Mouse (Mus musculus) intestine, embryonic 14.5 days (tissue): ENCODE results near the gene Kntc1. TPM values are rescaled to one million over a fixed set of nuclear protein-coding genes. Genes with fewer than 3 reads are reported as not detected.
"Not testable (repeated sequence)": the region's sequence is repeated elsewhere in the genome, so short reads cannot be mapped to it uniquely, and the experiment has no call there.

Experiments
- ATAC-seq: fragments of 200-750 bp; cut with Nextera tagmentation; replicated peaks from 2 replicates; pipeline ENCODE4 v1.8.0; 2017; ENCODE audit warnings: low read depth, moderate number of reproducible peaks, moderate TSS enrichment, moderate library complexity; ENCODE audit not compliant: low FRiP score, low TSS enrichment
- DNase-seq: peaks from one replicate; pipeline ENCODE4 v3.0.0-alpha.2; 2018; ENCODE audit warnings: low spot score
- H3K27ac ChIP-seq: fragments of 300-500 bp; sonication (generic); 2 replicates; pipeline ENCODE4 v1.5.1; 2014; ENCODE audit warnings: low read depth, mild to moderate bottlenecking, control low read depth
- H3K27me3 ChIP-seq: fragments of 300-500 bp; sonication (generic); replicated peaks from 2 replicates; pipeline ENCODE4 v1.6.1; 2014; ENCODE audit warnings: low read length, control low read depth; ENCODE audit not compliant: control insufficient read depth, insufficient read depth
- H3K36me3 ChIP-seq: fragments of 300-500 bp; sonication (generic); 2 replicates; pipeline ENCODE4 v1.6.1; 2014; ENCODE audit warnings: low read length, control low read depth; ENCODE audit not compliant: control insufficient read depth, insufficient read depth
- H3K4me1 ChIP-seq: fragments of 300-500 bp; sonication (generic); replicated peaks from 2 replicates; pipeline ENCODE4 v1.6.1; 2014; ENCODE audit warnings: low read length, control low read depth, mixed read lengths; ENCODE audit not compliant: control insufficient read depth, insufficient read depth
- H3K4me2 ChIP-seq: fragments of 300-500 bp; sonication (generic); 2 replicates; pipeline ENCODE4 v1.6.1; 2014; ENCODE audit warnings: low read length
- H3K4me3 ChIP-seq: fragments of 300-500 bp; sonication (generic); 2 replicates; pipeline ENCODE4 v1.5.1; 2014; ENCODE audit warnings: low read depth, low read length, control low read depth, mixed read lengths
- H3K9ac ChIP-seq: fragments of 300-500 bp; sonication (generic); 2 replicates; pipeline ENCODE4 v1.6.1; 2014; ENCODE audit warnings: mild to moderate bottlenecking, low read length
- H3K9me3 ChIP-seq: fragments of 300-500 bp; sonication (generic); 2 replicates; pipeline ENCODE4 v1.6.1; 2016; ENCODE audit warnings: low read length, control low read depth; ENCODE audit not compliant: control insufficient read depth
- WGBS: fragments of 180-500 bp; shearing (Covaris S2); extraction: QIAGEN DNeasy Blood & Tissue Kit; methylation state at CpG from one replicate; pipeline ENCODE4 v1.1.7; 2014; 5-methylcytosine and 5-hydroxymethylcytosine counted together
- polyA plus RNA-seq: library from polyadenylated mRNA; unstranded; fragments of >200 nt; fragmentation: Nextera tagmentation; extraction: Ambion mirVana; gene quantifications from 2 replicates; pipeline ENCODE4 v1.2.1, GENCODE M21; 2014

Gene Kntc1
- 35.2 and 35.9 TPM in 2 replicates for polyA plus RNA-seq

GRCm38 (mm10) chr5:123749065-123750064 is at the start of gene Kntc1, which contains the start of gene Rsrc2:
Kntc1 (plus strand) TSS chr5:123749716.
Rsrc2 (minus strand) TSS chr5:123749414.
- peak within 1 kb of the TSS; percentile 99 for H3K27ac ChIP-seq
- WGBS, result under 1% methylated on average over 63 of the region's 63 CpGs
- peak; percentile 99 for DNase-seq

DNA sequence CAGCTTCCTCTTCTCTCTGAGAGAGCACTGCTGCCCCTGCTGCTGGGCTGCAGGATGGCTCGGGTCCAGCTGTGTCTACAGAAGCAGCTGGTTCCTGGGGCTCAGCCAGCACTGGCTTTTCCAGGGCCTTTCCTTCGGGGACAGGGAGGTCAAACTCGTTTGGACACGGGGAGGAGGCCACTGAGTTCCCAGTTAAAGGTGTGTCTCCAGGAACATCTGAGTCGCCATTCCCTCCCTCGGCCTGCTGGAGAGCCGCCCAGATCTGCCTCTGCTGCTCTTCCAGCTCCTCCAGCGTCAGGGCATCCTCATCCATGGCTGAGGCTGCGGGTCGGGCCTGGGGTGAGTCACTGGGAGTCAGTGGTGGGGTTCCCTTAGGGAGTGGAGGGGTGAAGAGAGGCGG is 48.9 kb upstream of the Kntc1 start:
- Histone ChIP-seq H3K4me1 (no peaks in the 10 kb centered on the region), H3K9ac (no peak overlapping the region), H3K4me2 (no peak overlapping the region), H3K27me3 (no peaks in the 10 kb centered on the region), H3K36me3 (peaks cover 80% of the 10 kb centered on the region), H3K9me3 (no peaks in the 10 kb centered on the region), H3K27ac (no peak overlapping the region), H3K4me3 (no peak overlapping the region)
- 62% methylated on average over 11 of the region's 11 CpGs for WGBS
- DNase-seq (no peak), ATAC-seq (no peak)

More at GRCm38 (mm10) chr5:123749065-123750064, at the start of gene Kntc1, which contains the start of gene Rsrc2:
- ATAC-seq, result peak; percentile 98
- Histone ChIP-seq H3K9ac (peak within 1 kb of the TSS; percentile 91), H3K4me1 (peaks cover 26% of the 10 kb centered on the region), H3K4me2 (peak within 1 kb of the TSS; percentile 88), H3K27me3 (no peaks in the 10 kb centered on the region), H3K4me3 (peak within 1 kb of the TSS; percentile 95), H3K36me3 (peaks cover 26% of the 10 kb centered on the region), H3K9me3 (no peaks in the 10 kb centered on the region)

DNA sequence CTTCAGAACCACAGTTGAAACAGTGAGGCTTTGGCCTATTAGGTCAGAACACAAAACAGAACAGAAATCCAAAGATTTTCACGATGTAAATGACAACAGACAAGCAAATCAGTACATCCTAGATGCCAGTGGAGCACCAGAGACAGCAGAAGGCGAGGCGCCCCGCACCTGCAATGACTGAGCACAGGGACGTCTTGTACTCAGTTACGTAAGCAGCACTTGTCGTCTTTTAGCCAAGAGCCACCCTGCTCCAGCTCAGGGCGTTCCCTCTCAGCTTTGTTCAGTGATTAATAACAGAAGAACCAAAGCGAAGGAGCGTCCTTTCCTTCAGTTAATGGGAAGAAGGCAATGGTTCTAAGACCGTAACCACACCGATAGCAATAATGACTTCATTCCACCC is 40.9 kb upstream of the Kntc1 start:
- no peaks in the 10 kb centered on the region for H3K9me3 ChIP-seq
- no peak overlapping the region for H3K4me2 ChIP-seq
- no peak overlapping the region for H3K4me3 ChIP-seq
- DNase-seq (no peak), ATAC-seq (no peak)
- WGBS, result 90% methylated on average over 12 of the region's 12 CpGs
- H3K4me1 ChIP-seq, result no peaks in the 10 kb centered on the region
- H3K27me3 ChIP-seq, result no peaks in the 10 kb centered on the region
- no peak overlapping the region for H3K9ac ChIP-seq
- H3K36me3 ChIP-seq, result peaks cover 98% of the 10 kb centered on the region
- no peak overlapping the region for H3K27ac ChIP-seq

- ATAC-seq (no peak), DNase-seq (no peak)
- Histone ChIP-seq H3K4me3 (no peak overlapping the region), H3K9me3 (no peaks in the 10 kb centered on the region), H3K27me3 (no peaks in the 10 kb centered on the region), H3K27ac (no peak overlapping the region), H3K36me3 (peaks cover 98% of the 10 kb centered on the region), H3K4me1 (no peaks in the 10 kb centered on the region), H3K4me2 (no peak overlapping the region), H3K9ac (no peak overlapping the region)
- 67% methylated on average over 4 of the region's 4 CpGs for WGBS
Observed at GRCm38 (mm10) chr5:123709571-123709970, 39.9 kb upstream of the Kntc1 start.

DNA sequence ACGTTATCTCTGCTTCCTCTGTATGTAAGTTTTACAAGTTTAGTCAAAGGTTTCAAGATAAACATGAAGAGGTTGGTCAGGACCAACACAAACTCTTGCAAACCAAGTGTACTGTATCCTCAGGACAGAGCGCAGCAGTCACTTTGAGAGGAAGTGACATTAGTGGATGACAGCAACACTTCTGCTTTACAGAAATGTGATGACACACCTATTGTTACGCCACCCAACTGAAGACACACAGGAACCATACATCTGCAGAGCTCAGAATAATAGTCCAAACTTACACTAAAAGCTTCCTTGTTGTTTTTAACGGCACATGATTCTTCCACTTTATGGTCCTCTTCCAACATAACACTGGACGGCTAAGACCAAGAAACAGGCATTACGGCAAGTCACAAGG is 35.7 kb upstream of the Kntc1 start:
- H3K27ac ChIP-seq, result no peak overlapping the region
- ATAC-seq (no peak), DNase-seq (no peak)
- H3K4me3 ChIP-seq, result no peak overlapping the region
- H3K27me3 ChIP-seq, result no peaks in the 10 kb centered on the region
- peaks cover 5% of the 10 kb centered on the region for H3K4me1 ChIP-seq
- H3K9me3 ChIP-seq, result no peaks in the 10 kb centered on the region
- H3K9ac ChIP-seq, result no peak overlapping the region
- 97% methylated on average over 6 of the region's 6 CpGs for WGBS
- H3K4me2 ChIP-seq, result no peak overlapping the region
- peaks cover 86% of the 10 kb centered on the region for H3K36me3 ChIP-seq

DNA sequence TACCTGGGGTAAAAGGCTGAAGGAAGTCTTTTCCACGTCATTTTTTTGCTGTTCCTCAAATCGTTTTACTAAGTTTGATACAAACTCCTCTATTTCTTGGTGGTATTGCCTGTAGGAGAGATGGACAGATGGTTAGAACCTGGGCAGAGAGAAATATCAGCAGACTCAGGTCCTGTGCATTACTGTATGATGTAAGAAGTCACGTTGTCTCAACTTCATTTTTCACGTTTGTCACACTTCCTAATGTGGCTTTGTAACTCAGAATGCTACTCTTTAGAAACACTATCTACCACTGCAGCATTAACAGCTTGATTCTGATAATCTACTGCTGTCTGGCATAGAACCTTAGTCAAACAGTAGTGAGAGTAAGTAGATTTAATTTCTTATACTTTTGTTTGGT is 34.9 kb upstream of the Kntc1 start:
- ATAC-seq (no peak), DNase-seq (no peak)
- H3K4me2 ChIP-seq, result no peak overlapping the region
- peaks cover 78% of the 10 kb centered on the region for H3K36me3 ChIP-seq
- no peak overlapping the region for H3K4me3 ChIP-seq
- no peak overlapping the region for H3K9ac ChIP-seq
- 85% methylated on average over 4 of the region's 4 CpGs for WGBS
- H3K9me3 ChIP-seq, result no peaks in the 10 kb centered on the region
- H3K27me3 ChIP-seq, result no peaks in the 10 kb centered on the region
- no peak overlapping the region for H3K27ac ChIP-seq
- peaks cover 13% of the 10 kb centered on the region for H3K4me1 ChIP-seq

DNA sequence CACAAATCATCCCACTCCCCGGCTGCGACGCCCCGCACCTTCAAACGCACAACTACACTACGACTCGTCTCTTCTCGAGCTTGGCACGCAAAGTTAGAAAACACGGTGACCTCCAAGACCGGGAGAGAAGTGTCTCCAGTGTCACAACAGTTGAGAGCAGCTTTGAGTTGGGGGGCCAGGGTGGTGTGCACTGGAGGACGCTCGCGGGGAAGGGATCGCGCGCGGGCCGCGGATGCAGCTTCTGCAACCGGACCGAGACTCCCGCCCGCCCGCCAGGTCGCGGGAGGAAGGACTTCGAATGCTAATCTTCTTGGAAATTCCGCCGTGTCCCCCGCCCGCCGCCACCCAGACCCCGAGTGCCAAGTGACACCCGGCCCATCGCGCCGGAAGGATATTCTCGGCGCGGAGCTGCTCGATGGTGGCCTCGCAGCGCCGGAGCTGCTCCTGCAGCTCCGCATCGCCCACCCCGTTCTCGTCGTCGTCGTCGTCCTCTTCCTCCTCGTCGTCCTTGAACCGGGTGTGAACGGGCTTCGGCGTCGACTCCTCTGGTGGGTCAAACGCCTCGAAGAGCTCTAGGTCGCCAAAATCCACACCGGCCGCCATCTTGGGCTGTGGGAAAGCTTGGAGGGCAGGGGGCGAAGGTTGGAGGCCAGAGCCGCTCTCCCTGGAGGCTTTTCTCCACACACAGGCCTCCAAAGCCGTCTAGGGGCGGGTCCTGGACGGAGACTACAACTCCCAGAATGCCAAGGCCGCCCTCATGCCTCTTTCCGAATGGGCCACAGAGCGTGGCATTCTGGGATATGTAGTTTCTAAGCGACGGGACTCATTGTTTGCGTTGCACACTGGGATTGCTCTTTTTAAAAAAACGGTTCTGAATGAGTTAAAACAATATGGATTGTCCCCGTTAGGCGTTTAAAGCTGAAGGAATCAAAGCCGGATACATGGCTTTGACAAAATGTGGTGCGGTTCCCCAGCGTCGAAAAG is 28.9 kb upstream of the Kntc1 start, which contains the start of gene Zcchc8:
Zcchc8 (minus strand) TSS at position 773 of the 984 bp plus-strand sequence.
- DNase-seq, result peak; percentile 96
- H3K36me3 ChIP-seq, result peaks cover 19% of the 10 kb centered on the region
- peak within 1 kb of the TSS; percentile 84 for H3K27ac ChIP-seq
- H3K9ac ChIP-seq, result peak within 1 kb of the TSS; percentile 85
- peak within 1 kb of the TSS; percentile 98 for H3K4me3 ChIP-seq
- peak within 1 kb of the TSS; percentile 90 for H3K4me2 ChIP-seq
- ATAC-seq, result peak; percentile 99
- no peaks in the 10 kb centered on the region for H3K9me3 ChIP-seq
- under 1% methylated on average over 83 of the region's 83 CpGs for WGBS
- H3K27me3 ChIP-seq, result no peaks in the 10 kb centered on the region
- peaks cover 14% of the 10 kb centered on the region for H3K4me1 ChIP-seq

DNA sequence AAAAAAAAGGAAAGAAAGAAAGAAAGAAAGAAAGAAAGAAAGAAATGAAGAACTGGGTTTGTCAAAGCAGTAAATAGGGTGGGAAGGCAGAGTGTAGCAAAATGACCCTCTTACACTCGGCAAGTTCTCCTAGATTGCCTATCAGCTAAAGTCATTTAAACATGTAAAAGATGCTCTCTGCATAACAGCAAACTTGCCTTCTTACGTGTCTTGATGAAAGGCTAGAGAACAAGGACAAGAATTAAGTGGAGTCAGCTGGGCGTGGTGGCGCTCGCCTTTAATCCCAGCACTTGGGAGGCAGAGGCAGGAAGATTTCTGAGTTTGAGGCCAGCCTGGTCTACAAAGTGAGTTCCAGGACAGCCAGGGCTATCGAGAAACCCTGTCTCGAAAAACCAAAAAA is 25.7 kb upstream of the Kntc1 start:
- not testable (repeated sequence) for ATAC-seq, H3K27ac ChIP-seq, DNase-seq, H3K4me1 ChIP-seq, H3K27me3 ChIP-seq, H3K9ac ChIP-seq, H3K4me3 ChIP-seq, H3K9me3 ChIP-seq, H3K4me2 ChIP-seq
- WGBS, result 89% methylated on average over 7 of the region's 7 CpGs
- peaks cover 16% of the 10 kb centered on the region for H3K36me3 ChIP-seq
